Mouse (Mus musculus) thymus, postnatal 14 days (tissue): ENCODE results near the gene Tbkbp1.
A peak's percentile ranks its signal among the peaks of the same experiment; 100 is the strongest.

Source experiments
- DNase-seq: peaks from one replicate; pipeline ENCODE4 v3.0.0; 2021

The Tbkbp1 gene

GRCm38 (mm10) chr11:97152662-97153287, 1.5 kb upstream of the Tbkbp1 start:
- peak; percentile 43 for DNase-seq

GRCm38 (mm10) chr11:97152023-97152426, 730 bp upstream of the Tbkbp1 start:
- DNase-seq = no peak

GRCm38 (mm10) chr11:97150411-97151330, 624 bp downstream of the Tbkbp1 start:
- DNase-seq = peak; percentile 30

- no peak for DNase-seq
Measured at GRCm38 (mm10) chr11:97149995-97150410, 1.3 kb downstream of the Tbkbp1 start.

- no peak for DNase-seq
Measured at GRCm38 (mm10) chr11:97149026-97149425, 2.3 kb downstream of the Tbkbp1 start.

- no peak for DNase-seq
Measured at GRCm38 (mm10) chr11:97148591-97148990, 2.7 kb downstream of the Tbkbp1 start.

GRCm38 (mm10) chr11:97147333-97147732, 4.0 kb downstream of the Tbkbp1 start:
- DNase-seq = no peak

GRCm38 (mm10) chr11:97146724-97147123, 4.6 kb downstream of the Tbkbp1 start:
- peak; percentile 78 for DNase-seq

- no peak for DNase-seq
Measured at GRCm38 (mm10) chr11:97145951-97146350, 5.3 kb downstream of the Tbkbp1 start.

GRCm38 (mm10) chr11:97145320-97145719, 6.0 kb downstream of the Tbkbp1 start:
- no peak for DNase-seq

- DNase-seq = peak; percentile 34
Measured at GRCm38 (mm10) chr11:97143196-97143900, 7.9 kb downstream of the Tbkbp1 start.

GRCm38 (mm10) chr11:97142159-97142608, 9.1 kb downstream of the Tbkbp1 start:
- DNase-seq = peak; percentile 33

GRCm38 (mm10) chr11:97140811-97141210, 10.5 kb downstream of the Tbkbp1 start:
- peak; percentile 26 for DNase-seq

- no peak for DNase-seq
Measured at GRCm38 (mm10) chr11:97139256-97139655, 12.0 kb downstream of the Tbkbp1 start.

- DNase-seq = no peak
Measured at GRCm38 (mm10) chr11:97138554-97139226, 12.6 kb downstream of the Tbkbp1 start.

- no peak for DNase-seq
Measured at GRCm38 (mm10) chr11:97133270-97133669, 18.0 kb downstream of the Tbkbp1 start.

- no peak for DNase-seq
Measured at GRCm38 (mm10) chr11:97132185-97132584, 19.1 kb downstream of the Tbkbp1 start.

GRCm38 (mm10) chr11:97131683-97132082, 19.6 kb downstream of the Tbkbp1 start:
- no peak for DNase-seq

GRCm38 (mm10) chr11:97130318-97130717, 21.0 kb downstream of the Tbkbp1 start:
- no peak for DNase-seq

- DNase-seq = no peak
Measured at GRCm38 (mm10) chr11:97128956-97129355, 22.3 kb downstream of the Tbkbp1 start.

- DNase-seq = no peak
Measured at GRCm38 (mm10) chr11:97127470-97128223, 23.6 kb downstream of the Tbkbp1 start.
